Mouse (Mus musculus): Measurements from ENCODE around the gene Arhgef12.

DNA sequence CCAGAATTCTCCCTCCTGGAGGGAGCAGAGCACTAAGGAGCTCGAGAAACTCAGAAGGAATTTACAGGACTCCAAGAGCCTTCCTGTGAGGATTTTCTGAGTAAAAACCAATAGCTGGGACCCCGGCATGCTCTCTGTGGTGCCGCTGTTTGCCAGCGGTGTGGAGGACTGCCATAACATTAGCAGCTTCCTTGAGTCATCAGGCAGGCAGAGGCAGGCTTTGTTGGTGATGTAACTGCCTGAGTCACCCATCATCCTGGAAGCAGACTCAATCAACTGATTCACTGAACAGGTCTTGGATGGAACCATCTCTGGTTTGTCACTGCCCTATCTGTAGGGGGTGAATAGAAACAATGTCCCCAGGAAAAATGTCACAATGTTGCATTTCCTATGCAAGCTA lies 96.0 kb downstream of the Arhgef12 start:
- no peak for TF ChIP-seq CTCF (IDR thresholded peaks at IDR 0.05)
- no peak for TF ChIP-seq POLR2A (IDR thresholded peaks at IDR 0.05; ENCODE audit: insufficient read depth, low read depth, low read length)

All from heart, adult 2 months (tissue).